Mouse (Mus musculus): ENCODE measurements around the gene Ms4a2. TPM values are rescaled to one million over a fixed set of nuclear protein-coding genes. Genes with fewer than 3 reads are reported as not detected.

The Ms4a2 gene
- polyA plus RNA-seq (2014; fragmentation: Nextera tagmentation; extraction: Ambion mirVana) = 0.41 TPM in 1 of 2 replicates, not detected in the other

- Histone ChIP-seq H3K4me3 (ENCODE audit: low read depth, low read length) (no peak within 1 kb of the TSS), H3K27ac (ENCODE audit: low read length) (no peak within 1 kb of the TSS), H3K36me3 (ENCODE audit: control insufficient read depth, insufficient read depth, low read length) (no peaks in the 10 kb centered on the region), H3K9ac (replicated peaks; ENCODE audit: low read depth, low read length) (no peak within 1 kb of the TSS), H3K4me2 (replicated peaks; ENCODE audit: low read depth, low read length) (no peak within 1 kb of the TSS), H3K27me3 (ENCODE audit: control insufficient read depth, insufficient read depth, low read length) (no peaks in the 10 kb centered on the region), H3K9me3 (ENCODE audit: control insufficient read depth, low read depth, low read length) (no peaks in the 10 kb centered on the region), H3K4me1 (ENCODE audit: control insufficient read depth, insufficient read depth, low read length) (no peaks in the 10 kb centered on the region)
- no peak for ATAC-seq (ENCODE audit: insufficient number of reproducible peaks, insufficient read depth, low FRiP score, low read depth)
- WGBS = 69% methylated on average over 2 of the region's 2 CpGs
Observed at GRCm38 (mm10) chr19:11623551-11623950, at the start of gene Ms4a2. TSS of gene Ms4a2 (minus strand) at chr19:11623719.

- no peak for ATAC-seq (ENCODE audit: insufficient number of reproducible peaks, insufficient read depth, low FRiP score, low read depth)
- Histone ChIP-seq H3K9ac (replicated peaks; ENCODE audit: low read depth, low read length) (no peak overlapping the region), H3K36me3 (ENCODE audit: control insufficient read depth, insufficient read depth, low read length) (no peaks in the 10 kb centered on the region), H3K4me3 (ENCODE audit: low read depth, low read length) (no peak overlapping the region), H3K27ac (ENCODE audit: low read length) (no peak overlapping the region), H3K4me1 (ENCODE audit: control insufficient read depth, insufficient read depth, low read length) (no peaks in the 10 kb centered on the region), H3K27me3 (ENCODE audit: control insufficient read depth, insufficient read depth, low read length) (no peaks in the 10 kb centered on the region), H3K4me2 (replicated peaks; ENCODE audit: low read depth, low read length) (no peak overlapping the region), H3K9me3 (ENCODE audit: control insufficient read depth, low read depth, low read length) (no peaks in the 10 kb centered on the region)
Observed at GRCm38 (mm10) chr19:11661562-11661961, 38.0 kb upstream of the Ms4a2 start.

- H3K9ac ChIP-seq (replicated peaks; ENCODE audit: low read depth, low read length) = no peak within 1 kb of the TSS
- H3K4me3 ChIP-seq (ENCODE audit: low read depth, low read length) = no peak within 1 kb of the TSS
- WGBS = 83% methylated on average over 5 of the region's 5 CpGs
- no peaks in the 10 kb centered on the region for H3K4me1 ChIP-seq (ENCODE audit: control insufficient read depth, insufficient read depth, low read length)
- H3K27ac ChIP-seq (ENCODE audit: low read length) = no peak within 1 kb of the TSS
- H3K4me2 ChIP-seq (replicated peaks; ENCODE audit: low read depth, low read length) = no peak within 1 kb of the TSS
- ATAC-seq (ENCODE audit: insufficient number of reproducible peaks, insufficient read depth, low FRiP score, low read depth) = no peak
- no peaks in the 10 kb centered on the region for H3K27me3 ChIP-seq (ENCODE audit: control insufficient read depth, insufficient read depth, low read length)
- H3K9me3 ChIP-seq (ENCODE audit: control insufficient read depth, low read depth, low read length) = no peaks in the 10 kb centered on the region
- H3K36me3 ChIP-seq (ENCODE audit: control insufficient read depth, insufficient read depth, low read length) = no peaks in the 10 kb centered on the region
Observed at GRCm38 (mm10) chr19:11660459-11660858, 36.9 kb upstream of the Ms4a2 start, which contains the start of gene Oosp2. TSS of gene Oosp2 (minus strand) at chr19:11660559.

- no peak overlapping the region for H3K9ac ChIP-seq (replicated peaks; ENCODE audit: low read depth, low read length)
- H3K27ac ChIP-seq (ENCODE audit: low read length) = no peak overlapping the region
- no peaks in the 10 kb centered on the region for H3K36me3 ChIP-seq (ENCODE audit: control insufficient read depth, insufficient read depth, low read length)
- no peak for ATAC-seq (ENCODE audit: insufficient number of reproducible peaks, insufficient read depth, low FRiP score, low read depth)
- H3K4me2 ChIP-seq (replicated peaks; ENCODE audit: low read depth, low read length) = no peak overlapping the region
- H3K9me3 ChIP-seq (ENCODE audit: control insufficient read depth, low read depth, low read length) = no peaks in the 10 kb centered on the region
- no peaks in the 10 kb centered on the region for H3K27me3 ChIP-seq (ENCODE audit: control insufficient read depth, insufficient read depth, low read length)
- 65% methylated on average over 2 of the region's 2 CpGs for WGBS
- H3K4me1 ChIP-seq (ENCODE audit: control insufficient read depth, insufficient read depth, low read length) = no peaks in the 10 kb centered on the region
- H3K4me3 ChIP-seq (ENCODE audit: low read depth, low read length) = no peak overlapping the region
Observed at GRCm38 (mm10) chr19:11659142-11659541, 35.6 kb upstream of the Ms4a2 start.

- Histone ChIP-seq H3K4me3 (ENCODE audit: low read depth, low read length) (no peak overlapping the region), H3K36me3 (ENCODE audit: control insufficient read depth, insufficient read depth, low read length) (no peaks in the 10 kb centered on the region), H3K27me3 (ENCODE audit: control insufficient read depth, insufficient read depth, low read length) (no peaks in the 10 kb centered on the region), H3K9ac (replicated peaks; ENCODE audit: low read depth, low read length) (no peak overlapping the region), H3K27ac (ENCODE audit: low read length) (no peak overlapping the region), H3K4me1 (ENCODE audit: control insufficient read depth, insufficient read depth, low read length) (no peaks in the 10 kb centered on the region), H3K9me3 (ENCODE audit: control insufficient read depth, low read depth, low read length) (no peaks in the 10 kb centered on the region), H3K4me2 (replicated peaks; ENCODE audit: low read depth, low read length) (no peak overlapping the region)
- ATAC-seq (ENCODE audit: insufficient number of reproducible peaks, insufficient read depth, low FRiP score, low read depth) = no peak
- 66% methylated on average over 4 of the region's 4 CpGs for WGBS
Observed at GRCm38 (mm10) chr19:11649564-11649963, 26.0 kb upstream of the Ms4a2 start.

GRCm38 (mm10) chr19:11646166-11646565, 22.6 kb upstream of the Ms4a2 start:
- Histone ChIP-seq H3K4me1 (ENCODE audit: control insufficient read depth, insufficient read depth, low read length) (no peaks in the 10 kb centered on the region), H3K4me2 (replicated peaks; ENCODE audit: low read depth, low read length) (no peak overlapping the region), H3K27ac (ENCODE audit: low read length) (no peak overlapping the region), H3K36me3 (ENCODE audit: control insufficient read depth, insufficient read depth, low read length) (no peaks in the 10 kb centered on the region), H3K9ac (replicated peaks; ENCODE audit: low read depth, low read length) (no peak overlapping the region), H3K9me3 (ENCODE audit: control insufficient read depth, low read depth, low read length) (no peaks in the 10 kb centered on the region), H3K27me3 (ENCODE audit: control insufficient read depth, insufficient read depth, low read length) (no peaks in the 10 kb centered on the region), H3K4me3 (ENCODE audit: low read depth, low read length) (no peak overlapping the region)
- WGBS = 84% methylated on average over 3 of the region's 3 CpGs
- ATAC-seq (ENCODE audit: insufficient number of reproducible peaks, insufficient read depth, low FRiP score, low read depth) = no peak

- Histone ChIP-seq H3K27ac (ENCODE audit: low read length) (no peak within 1 kb of the TSS), H3K4me3 (ENCODE audit: low read depth, low read length) (no peak within 1 kb of the TSS), H3K9ac (replicated peaks; ENCODE audit: low read depth, low read length) (no peak within 1 kb of the TSS), H3K4me2 (replicated peaks; ENCODE audit: low read depth, low read length) (no peak within 1 kb of the TSS), H3K36me3 (ENCODE audit: control insufficient read depth, insufficient read depth, low read length) (no peaks in the 10 kb centered on the region), H3K4me1 (ENCODE audit: control insufficient read depth, insufficient read depth, low read length) (no peaks in the 10 kb centered on the region), H3K27me3 (ENCODE audit: control insufficient read depth, insufficient read depth, low read length) (no peaks in the 10 kb centered on the region), H3K9me3 (ENCODE audit: control insufficient read depth, low read depth, low read length) (no peaks in the 10 kb centered on the region)
- WGBS = 73% methylated on average over 1 of the region's 1 CpGs
- ATAC-seq (ENCODE audit: insufficient number of reproducible peaks, insufficient read depth, low FRiP score, low read depth) = no peak
Observed at GRCm38 (mm10) chr19:11640732-11641131, 17.2 kb upstream of the Ms4a2 start, which contains the start of gene Ms4a3. TSS of gene Ms4a3 (minus strand) at chr19:11640851.

- Histone ChIP-seq H3K4me2 (replicated peaks; ENCODE audit: low read depth, low read length) (no peak overlapping the region), H3K4me3 (ENCODE audit: low read depth, low read length) (no peak overlapping the region), H3K27ac (ENCODE audit: low read length) (no peak overlapping the region), H3K9me3 (ENCODE audit: control insufficient read depth, low read depth, low read length) (no peaks in the 10 kb centered on the region), H3K36me3 (ENCODE audit: control insufficient read depth, insufficient read depth, low read length) (no peaks in the 10 kb centered on the region), H3K27me3 (ENCODE audit: control insufficient read depth, insufficient read depth, low read length) (no peaks in the 10 kb centered on the region), H3K4me1 (ENCODE audit: control insufficient read depth, insufficient read depth, low read length) (no peaks in the 10 kb centered on the region), H3K9ac (replicated peaks; ENCODE audit: low read depth, low read length) (no peak overlapping the region)
- 82% methylated on average over 4 of the region's 4 CpGs for WGBS
- no peak for ATAC-seq (ENCODE audit: insufficient number of reproducible peaks, insufficient read depth, low FRiP score, low read depth)
Observed at GRCm38 (mm10) chr19:11639038-11639437, 15.5 kb upstream of the Ms4a2 start.

GRCm38 (mm10) chr19:11635572-11635971, 12.1 kb upstream of the Ms4a2 start:
- no peaks in the 10 kb centered on the region for H3K36me3 ChIP-seq (ENCODE audit: control insufficient read depth, insufficient read depth, low read length)
- no peak overlapping the region for H3K9ac ChIP-seq (replicated peaks; ENCODE audit: low read depth, low read length)
- no peak overlapping the region for H3K27ac ChIP-seq (ENCODE audit: low read length)
- WGBS = 61% methylated on average over 5 of the region's 5 CpGs
- no peak overlapping the region for H3K4me3 ChIP-seq (ENCODE audit: low read depth, low read length)
- no peaks in the 10 kb centered on the region for H3K27me3 ChIP-seq (ENCODE audit: control insufficient read depth, insufficient read depth, low read length)
- H3K4me2 ChIP-seq (replicated peaks; ENCODE audit: low read depth, low read length) = no peak overlapping the region
- no peaks in the 10 kb centered on the region for H3K9me3 ChIP-seq (ENCODE audit: control insufficient read depth, low read depth, low read length)
- ATAC-seq (ENCODE audit: insufficient number of reproducible peaks, insufficient read depth, low FRiP score, low read depth) = no peak
- H3K4me1 ChIP-seq (ENCODE audit: control insufficient read depth, insufficient read depth, low read length) = no peaks in the 10 kb centered on the region

All from stomach, embryonic 14.5 days (tissue).